Mouse (Mus musculus) midbrain, embryonic 13.5 days (tissue): ENCODE data around the gene Sfta2. TPM values are rescaled to one million over a fixed set of nuclear protein-coding genes. Genes with fewer than 3 reads are reported as not detected.

Source experiments
- polyA plus RNA-seq: library from polyadenylated mRNA; unstranded; fragments of >200 nt; fragmentation: Nextera tagmentation; extraction: Ambion mirVana; gene quantifications from 2 replicates; pipeline ENCODE4 v1.2.1, GENCODE M21; 2015

Sfta2 gene
- polyA plus RNA-seq, 1 experiment from 2014 or later: not detected

Other genes starting within 250 kb of the Sfta2 start
- gene H2-Q4, start 221.9 kb upstream of the Sfta2 start, polyA plus RNA-seq: 1.00 and 1.3 TPM in 2 replicates
- 0.17 TPM in 2 replicates for gene H2-Q6, start 176.7 kb upstream of the Sfta2 start, polyA plus RNA-seq
- gene H2-Q7, start 162.4 kb upstream of the Sfta2 start, polyA plus RNA-seq: 2.5 TPM in 2 replicates
- 0.09 and 0.69 TPM in 2 replicates for gene H2-Q10, start 131.5 kb upstream of the Sfta2 start, polyA plus RNA-seq
- gene Pou5f1, start 95.5 kb upstream of the Sfta2 start, polyA plus RNA-seq: not detected in 2 replicates
- gene Tcf19, start 84.7 kb upstream of the Sfta2 start, polyA plus RNA-seq: 23.1 and 23.2 TPM in 2 replicates
- gene Cchcr1, start 84.4 kb upstream of the Sfta2 start, polyA plus RNA-seq: 6.5 and 8.4 TPM in 2 replicates
- gene Psors1c2, start 68.3 kb upstream of the Sfta2 start, polyA plus RNA-seq: 0.73 and 1.1 TPM in 2 replicates
- gene Cdsn, start 49.4 kb upstream of the Sfta2 start, polyA plus RNA-seq: 0.06 and 0.11 TPM in 2 replicates
- not detected in 2 replicates for gene 2300002M23Rik, start 34.1 kb upstream of the Sfta2 start, polyA plus RNA-seq
- gene Gm9573, start 25.1 kb downstream of the Sfta2 start, polyA plus RNA-seq: not detected in 2 replicates
- gene Mucl3, start 42.1 kb downstream of the Sfta2 start, polyA plus RNA-seq: not detected in 2 replicates
- gene Vars2, start 66.0 kb downstream of the Sfta2 start, polyA plus RNA-seq: 13.0 and 15.1 TPM in 2 replicates
- gene Gtf2h4, start 72.2 kb downstream of the Sfta2 start, polyA plus RNA-seq: 31.5 and 32.0 TPM in 2 replicates
- 163 and 187 TPM in 2 replicates for gene Ddr1, start 103.1 kb downstream of the Sfta2 start, polyA plus RNA-seq
- gene Ier3, start 220.1 kb downstream of the Sfta2 start, polyA plus RNA-seq: 6.7 and 7.1 TPM in 2 replicates
- gene Flot1, start 221.7 kb downstream of the Sfta2 start, polyA plus RNA-seq: 59.6 and 67.4 TPM in 2 replicates
- gene Tubb5, start 236.8 kb downstream of the Sfta2 start, polyA plus RNA-seq: 1,832 and 1,895 TPM in 2 replicates
- gene Mdc1, start 240.0 kb downstream of the Sfta2 start, polyA plus RNA-seq: 10.3 and 12.7 TPM in 2 replicates